Comparison of ENCODE assay signal across 9 mouse cellular contexts in the genomic region with DNA sequence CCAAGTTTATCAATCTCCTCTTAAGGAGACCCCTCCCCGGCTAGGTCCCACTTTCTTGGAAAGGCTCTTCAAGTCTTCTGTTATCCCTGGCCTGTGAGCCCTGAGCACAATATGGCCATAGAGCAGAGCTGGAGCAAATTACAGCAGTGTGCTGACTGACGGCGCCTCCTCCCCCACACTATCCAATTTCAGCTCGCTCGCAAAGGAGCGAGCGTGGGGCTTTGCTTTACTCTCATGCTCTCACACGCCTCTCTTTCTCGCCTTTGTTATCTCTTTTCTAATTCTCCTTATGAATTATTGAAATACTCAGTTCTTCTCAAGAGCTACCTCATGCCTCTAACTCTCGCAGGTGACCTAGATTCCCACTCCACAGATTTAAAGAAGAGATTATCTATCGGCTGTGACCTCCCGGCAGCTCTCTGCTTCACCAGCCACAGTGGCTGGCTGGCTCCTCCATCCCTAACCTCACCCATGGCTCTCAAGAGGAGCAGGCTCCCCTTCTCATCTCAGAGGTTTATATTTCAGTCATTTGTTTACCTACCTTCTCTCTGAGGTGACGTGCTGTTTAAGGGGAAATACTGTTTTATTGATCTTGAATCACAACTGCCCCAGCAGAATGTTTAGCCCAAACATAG.
DNase-seq lines count a peak whose midpoint lies in the region; TF ChIP-seq lines count a peak whose summit lies in the region.
"Had no signal": no experiment of that assay in that cellular context is flagged by ENCODE, and none has a peak within 500 bp of the region (broad histone marks: within the 10 kb centered on the region; RNA-seq: fewer than 3 reads in every experiment).

No protein-coding gene starts in this region.

- intact Hi-C loops in gastrocnemius, adult 2 months (cut with DNase I): no loop called here

- peak overlapping the region; percentile 64 for H3K4me3 ChIP-seq in gastrocnemius, adult 2 months
- H3K4me3 ChIP-seq in thymus, adult 2 months (ENCODE audit: control insufficient read depth, insufficient read depth, low read length): no peak overlapping the region

- no peaks in the 10 kb centered on the region for H3K4me1 ChIP-seq in thymus, adult 2 months (replicated peaks; ENCODE audit: control insufficient read depth, insufficient read depth, low read length)

- no peaks in the 10 kb centered on the region for H3K27me3 ChIP-seq in thymus, adult 2 months (ENCODE audit: control insufficient read depth, insufficient read depth, low read length)

- peak overlapping the region; percentile 87 for H3K27ac ChIP-seq in gastrocnemius, adult 2 months
- peak overlapping the region; percentile 34; the same call in 1 of the 2 replicates for H3K27ac ChIP-seq in thymus, adult 2 months (ENCODE audit: control insufficient read depth, insufficient read depth, low read length)
- H3K27ac ChIP-seq: macrophage had no signal

- WGBS in thymus, adult 2 months: 93% methylated on average over 13 of the region's 13 CpGs

- peak; percentile 69 for DNase-seq in gastrocnemius, adult 2 months
- DNase-seq in gastrocnemius, adult 8-10 months (ENCODE audit: low spot score in 2 of 2): no peak
- DNase-seq in thymus, adult 2 months: no peak
- DNase-seq in thymus, adult 18-20 months: no peak
- DNase-seq in mesoderm, embryonic 11.5 days (ENCODE audit: low read depth, low spot score): peak; percentile 66
- DNase-seq in telencephalon, adult 2 months (ENCODE audit: low read depth, low spot score): peak; percentile 59
- DNase-seq in lung, postnatal 10 days: no peak
- no peak for DNase-seq in layer of hippocampus, postnatal 14 days (ENCODE audit: low spot score in 2 of 2)

- no peak for TF ChIP-seq POLR2A in thymus, adult 2 months (IDR thresholded peaks at IDR 0.05; ENCODE audit: control insufficient read depth, extremely low read depth, insufficient read depth, low read length, poor library complexity)

- TF ChIP-seq CTCF in gastrocnemius, adult 2 months (IDR thresholded peaks at IDR 0.05): no peak
- TF ChIP-seq CTCF in thymus, adult 2 months (IDR thresholded peaks at IDR 0.05; ENCODE audit: borderline replicate concordance, control insufficient read depth, extremely low read depth, insufficient read depth, low read length, poor library complexity): no peak

- H3K36me3 ChIP-seq in thymus, adult 2 months (ENCODE audit: control insufficient read depth, insufficient read depth, low read length): peaks cover 28% of the 10 kb centered on the region

Comparison
In these comparisons a context has a peak if more than half of its experiments do, and no peak if none do; other contexts are left out.
1. DNase-seq: peak in gastrocnemius, adult 2 months (single experiment), mesoderm, embryonic 11.5 days (single experiment) and telencephalon, adult 2 months (single experiment); none in gastrocnemius, adult 8-10 months (0 of 2), thymus, adult 2 months (single experiment), thymus, adult 18-20 months (0 of 2), lung, postnatal 10 days (single experiment) and layer of hippocampus, postnatal 14 days (0 of 2).